Mouse (Mus musculus): Measurements from ENCODE around the gene Gabra1.

Gabra1 gene

GRCm38 (mm10) chr11:42182825-42183152, at the start of gene Gabra1:
Gabra1 (minus strand) TSS chr11:42182930.
- no peak for DNase-seq (ENCODE audit: low spot score)

- no peak for DNase-seq (ENCODE audit: low spot score)
Measured at GRCm38 (mm10) chr11:42181973-42182824, 531 bp downstream of the Gabra1 start.

GRCm38 (mm10) chr11:42181426-42181825, 1.3 kb downstream of the Gabra1 start:
- no peak for DNase-seq (ENCODE audit: low spot score)

- no peak for DNase-seq (ENCODE audit: low spot score)
Measured at GRCm38 (mm10) chr11:42179535-42179934, 3.2 kb downstream of the Gabra1 start.

- no peak for DNase-seq (ENCODE audit: low spot score)
Measured at GRCm38 (mm10) chr11:42178296-42178695, 4.4 kb downstream of the Gabra1 start.

- no peak for DNase-seq (ENCODE audit: low spot score)
Measured at GRCm38 (mm10) chr11:42151396-42151795, 31.3 kb downstream of the Gabra1 start.

- DNase-seq (ENCODE audit: low spot score), result no peak
Measured at GRCm38 (mm10) chr11:42116931-42117330, 65.8 kb downstream of the Gabra1 start.

- no peak for DNase-seq (ENCODE audit: low spot score)
Measured at GRCm38 (mm10) chr11:42110051-42110450, 72.7 kb downstream of the Gabra1 start.

GRCm38 (mm10) chr11:42109627-42110026, 73.1 kb downstream of the Gabra1 start:
- DNase-seq (ENCODE audit: low spot score), result no peak

- DNase-seq (ENCODE audit: low spot score), result no peak
Measured at GRCm38 (mm10) chr11:42095556-42095955, 87.2 kb downstream of the Gabra1 start.

Measured in ovary, adult 18-20 months (tissue).